Comparison of ENCODE assay signal across 12 mouse cellular contexts in the genomic region with DNA sequence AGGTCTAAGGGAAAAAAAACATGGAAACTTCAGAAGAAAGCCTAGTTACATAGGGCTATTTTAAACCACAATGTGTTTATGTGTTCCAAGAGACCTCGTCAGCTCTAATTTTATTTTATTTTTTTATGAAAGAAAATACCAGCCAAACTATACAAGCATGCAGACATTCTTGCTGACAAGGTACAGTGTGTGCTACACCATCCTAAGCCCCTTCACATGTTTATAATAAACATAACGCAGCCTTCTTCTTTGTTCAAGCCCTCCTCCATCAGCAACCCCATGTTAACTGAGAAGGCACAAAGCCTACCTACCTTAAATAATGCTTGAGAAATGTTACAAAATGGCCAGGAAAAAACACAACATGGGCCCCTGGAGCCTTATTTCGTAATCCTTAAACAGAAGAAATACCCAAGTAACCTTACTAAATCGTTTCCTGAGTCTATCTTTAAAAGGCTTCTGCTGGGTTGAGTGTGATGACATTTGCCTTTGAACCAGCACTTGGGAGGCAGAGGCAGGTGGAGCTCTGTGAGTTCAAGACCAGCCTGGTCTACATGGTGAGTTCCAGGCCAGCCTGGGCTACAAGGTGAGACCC.
"Had no signal": no experiment of that assay in that cellular context is flagged by ENCODE, and none has a peak within 500 bp of the region (broad histone marks: within the 10 kb centered on the region; RNA-seq: fewer than 3 reads in every experiment).

No protein-coding gene starts in this region.

- H3K4me3 ChIP-seq: layer of hippocampus, adult 2 months; liver, embryonic 15.5 days; midbrain, embryonic 13.5 days had no signal

- H3K27ac ChIP-seq: layer of hippocampus, adult 2 months; liver, embryonic 15.5 days; midbrain, embryonic 13.5 days had no signal

- H3K36me3 ChIP-seq: liver, embryonic 15.5 days had no signal

- DNase-seq: kidney, adult 18-20 months; kidney, postnatal 10 days; lung, adult 2 months; lung, postnatal 10 days; lung, postnatal 4 days; right cerebral cortex, adult 18-20 months; right cerebral cortex, postnatal 25 days; thymus, postnatal 4 days had no signal

- H3K4me1 ChIP-seq: liver, embryonic 15.5 days; midbrain, embryonic 13.5 days had no signal

- H3K27me3 ChIP-seq: liver, embryonic 15.5 days; midbrain, embryonic 13.5 days had no signal

- H3K9me3 ChIP-seq: liver, embryonic 15.5 days; midbrain, embryonic 13.5 days had no signal

- H3K4me2 ChIP-seq: liver, embryonic 11.5 days; liver, embryonic 15.5 days; midbrain, embryonic 13.5 days had no signal

- H3K9ac ChIP-seq: liver, embryonic 15.5 days; midbrain, embryonic 13.5 days had no signal

- ATAC-seq: midbrain, embryonic 13.5 days had no signal
